Mouse (Mus musculus) cerebellum, postnatal 25 days (tissue): ENCODE data around the gene Ccdc137.

Source experiments
- DNase-seq, 2 experiments: peaks; one replicate each; pipeline ENCODE4 v3.0.0; 2021; ENCODE audit warnings: mixed read lengths in 2 of 2

The Ccdc137 gene

GRCm38 (mm10) chr11:120463536-120463935 is 5.6 kb downstream of the Ccdc137 start:
- DNase-seq, result no peak

GRCm38 (mm10) chr11:120464365-120464764 is 6.5 kb downstream of the Ccdc137 start:
- DNase-seq, result no peak

- no peak for DNase-seq
Measured at GRCm38 (mm10) chr11:120465521-120465920, 7.6 kb downstream of the Ccdc137 start.

GRCm38 (mm10) chr11:120467051-120467735 is 9.3 kb downstream of the Ccdc137 start, which contains the start of gene Arl16:
Arl16 (minus strand) TSS chr11:120467607.
- peak; percentile 92 to 96 for DNase-seq

GRCm38 (mm10) chr11:120467736-120468092 is 9.8 kb downstream of the Ccdc137 start:
- DNase-seq, result no peak

GRCm38 (mm10) chr11:120472052-120472451 is 14.1 kb downstream of the Ccdc137 start:
- no peak for DNase-seq

GRCm38 (mm10) chr11:120483448-120483934 is 25.6 kb downstream of the Ccdc137 start:
- no peak for DNase-seq

GRCm38 (mm10) chr11:120484265-120484981 is 26.5 kb downstream of the Ccdc137 start, which contains the start of gene Mrpl12:
Mrpl12 (plus strand) TSS chr11:120484613.
- DNase-seq, result peak; percentile 93 to 94

GRCm38 (mm10) chr11:120485251-120485650 is 27.3 kb downstream of the Ccdc137 start:
- DNase-seq, result no peak

GRCm38 (mm10) chr11:120488516-120488915 is 30.6 kb downstream of the Ccdc137 start:
- no peak for DNase-seq

- DNase-seq, result peak; percentile 74 to 77
Measured at GRCm38 (mm10) chr11:120489054-120489761, 31.3 kb downstream of the Ccdc137 start.

GRCm38 (mm10) chr11:120490291-120491046 is 32.6 kb downstream of the Ccdc137 start:
- no peak for DNase-seq

GRCm38 (mm10) chr11:120491317-120492023 is 33.6 kb downstream of the Ccdc137 start, which contains the start of gene Slc25a10:
Slc25a10 (plus strand) TSS chr11:120491840.
- DNase-seq, result peak; percentile 88 to 93

- no peak for DNase-seq
Measured at GRCm38 (mm10) chr11:120492024-120492877, 34.3 kb downstream of the Ccdc137 start.

GRCm38 (mm10) chr11:120492878-120493203 is 34.9 kb downstream of the Ccdc137 start:
- DNase-seq, result no peak

- DNase-seq, result no peak
Measured at GRCm38 (mm10) chr11:120493351-120493750, 35.4 kb downstream of the Ccdc137 start.

- no peak for DNase-seq
Measured at GRCm38 (mm10) chr11:120493911-120494310, 36.0 kb downstream of the Ccdc137 start.

GRCm38 (mm10) chr11:120497436-120497835 is 39.5 kb downstream of the Ccdc137 start:
- DNase-seq, result no peak

- DNase-seq, result no peak
Measured at GRCm38 (mm10) chr11:120498226-120498625, 40.3 kb downstream of the Ccdc137 start.

GRCm38 (mm10) chr11:120498891-120499290 is 41.0 kb downstream of the Ccdc137 start:
- no peak for DNase-seq

- DNase-seq, result no peak
Measured at GRCm38 (mm10) chr11:120499894-120500293, 42.0 kb downstream of the Ccdc137 start.
